Mouse (Mus musculus) testis, adult 2 months (tissue): Measurements from ENCODE around the gene Parpbp.

Experiments
- CTCF ChIP-seq: fragments of 200-500 bp; IDR thresholded peaks from 2 replicates; pipeline ENCODE4 v1.5.1; 2012; ENCODE audit warnings: low read depth, mild to moderate bottlenecking, inconsistent platforms, low read length, moderate library complexity; ENCODE audit not compliant: control insufficient read depth, insufficient read depth, insufficient replicate concordance
- POLR2A ChIP-seq: fragments of 200-500 bp; IDR thresholded peaks from 2 replicates; pipeline ENCODE4 v1.6.1; 2012; ENCODE audit warnings: low read depth, mild to moderate bottlenecking, inconsistent platforms, low read length, moderate library complexity; ENCODE audit not compliant: control insufficient read depth

- TF ChIP-seq CTCF (no peak), POLR2A (no peak)
These were observed 19.4 kb upstream of the Parpbp start for GRCm38 (mm10) chr10:88166158-88166557.
